Mouse (Mus musculus): ENCODE results near the gene Asb5.

The Asb5 gene

GRCm38 (mm10) chr8:54529382-54530296, at the start of gene Asb5, which contains the start of gene Spcs3:
TSS of gene Asb5 (plus strand) at chr8:54529580.
TSS of gene Spcs3 (minus strand) at chr8:54529998.
- Histone ChIP-seq H3K9me3 (ENCODE audit: low read length) (no peaks in the 10 kb centered on the region), H3K36me3 (ENCODE audit: insufficient read depth, low read length) (peaks cover 30% of the 10 kb centered on the region), H3K27me3 (ENCODE audit: insufficient read depth, low read length) (no peaks in the 10 kb centered on the region), H3K4me1 (replicated peaks; ENCODE audit: low read depth, low read length) (peaks cover 35% of the 10 kb centered on the region), H3K4me3 (replicated peaks; ENCODE audit: low read length) (peak within 1 kb of the TSS; percentile 92)
- TF ChIP-seq NANOG (IDR thresholded peaks at IDR 0.05; ENCODE audit: borderline replicate concordance, low read length), result no peak
- TF ChIP-seq CTCF (conservative IDR thresholded peaks at IDR 0.05; ENCODE audit: low read length), result no peak
- no peak for TF ChIP-seq POU5F1 (IDR thresholded peaks at IDR 0.05; ENCODE audit: borderline replicate concordance, low read length)

GRCm38 (mm10) chr8:54486555-54487273, 42.7 kb upstream of the Asb5 start:
- no peak for TF ChIP-seq NANOG (IDR thresholded peaks at IDR 0.05; ENCODE audit: borderline replicate concordance, low read length)
- no peak for TF ChIP-seq CTCF (conservative IDR thresholded peaks at IDR 0.05; ENCODE audit: low read length)
- TF ChIP-seq POU5F1 (IDR thresholded peaks at IDR 0.05; ENCODE audit: borderline replicate concordance, low read length), result no peak
- H3K36me3 ChIP-seq (ENCODE audit: insufficient read depth, low read length), result no peaks in the 10 kb centered on the region
- H3K27me3 ChIP-seq (ENCODE audit: insufficient read depth, low read length), result no peaks in the 10 kb centered on the region
- H3K9me3 ChIP-seq (ENCODE audit: low read length), result no peaks in the 10 kb centered on the region
- H3K4me1 ChIP-seq (replicated peaks; ENCODE audit: low read depth, low read length), result no peaks in the 10 kb centered on the region
- no peak overlapping the region for H3K4me3 ChIP-seq (replicated peaks; ENCODE audit: low read length)

- no peaks in the 10 kb centered on the region for H3K9me3 ChIP-seq (ENCODE audit: low read length)
- no peak overlapping the region for H3K4me3 ChIP-seq (replicated peaks; ENCODE audit: low read length)
- TF ChIP-seq NANOG (IDR thresholded peaks at IDR 0.05; ENCODE audit: borderline replicate concordance, low read length) (no peak), CTCF (conservative IDR thresholded peaks at IDR 0.05; ENCODE audit: low read length) (no peak), POU5F1 (IDR thresholded peaks at IDR 0.05; ENCODE audit: borderline replicate concordance, low read length) (no peak)
- peaks cover 3% of the 10 kb centered on the region; the same call in 1 of the 2 replicates for H3K27me3 ChIP-seq (ENCODE audit: insufficient read depth, low read length)
- H3K36me3 ChIP-seq (ENCODE audit: insufficient read depth, low read length), result no peaks in the 10 kb centered on the region
- H3K4me1 ChIP-seq (replicated peaks; ENCODE audit: low read depth, low read length), result no peaks in the 10 kb centered on the region
Measured at GRCm38 (mm10) chr8:54488437-54488836, 40.9 kb upstream of the Asb5 start.

GRCm38 (mm10) chr8:54491057-54491690, 38.2 kb upstream of the Asb5 start:
- Histone ChIP-seq H3K4me1 (replicated peaks; ENCODE audit: low read depth, low read length) (no peaks in the 10 kb centered on the region), H3K4me3 (replicated peaks; ENCODE audit: low read length) (no peak overlapping the region)
- no peak for TF ChIP-seq NANOG (IDR thresholded peaks at IDR 0.05; ENCODE audit: borderline replicate concordance, low read length)
- peak; percentile 36 for TF ChIP-seq CTCF (conservative IDR thresholded peaks at IDR 0.05; ENCODE audit: low read length)

GRCm38 (mm10) chr8:54491934-54492333, 37.4 kb upstream of the Asb5 start:
- no peaks in the 10 kb centered on the region for H3K9me3 ChIP-seq (ENCODE audit: low read length)
- no peaks in the 10 kb centered on the region for H3K36me3 ChIP-seq (ENCODE audit: insufficient read depth, low read length)
- peaks cover 3% of the 10 kb centered on the region; the same call in 1 of the 2 replicates for H3K27me3 ChIP-seq (ENCODE audit: insufficient read depth, low read length)
- TF ChIP-seq NANOG (IDR thresholded peaks at IDR 0.05; ENCODE audit: borderline replicate concordance, low read length) (no peak), CTCF (conservative IDR thresholded peaks at IDR 0.05; ENCODE audit: low read length) (no peak), POU5F1 (IDR thresholded peaks at IDR 0.05; ENCODE audit: borderline replicate concordance, low read length) (no peak)
- H3K4me3 ChIP-seq (replicated peaks; ENCODE audit: low read length), result no peak overlapping the region
- H3K4me1 ChIP-seq (replicated peaks; ENCODE audit: low read depth, low read length), result no peaks in the 10 kb centered on the region

More at GRCm38 (mm10) chr8:54491057-54491690, 38.2 kb upstream of the Asb5 start:
- Histone ChIP-seq H3K36me3 (ENCODE audit: insufficient read depth, low read length) (no peaks in the 10 kb centered on the region), H3K9me3 (ENCODE audit: low read length) (no peaks in the 10 kb centered on the region), H3K27me3 (ENCODE audit: insufficient read depth, low read length) (peaks cover 3% of the 10 kb centered on the region; the same call in 1 of the 2 replicates)

GRCm38 (mm10) chr8:54493110-54493509, 36.3 kb upstream of the Asb5 start:
- H3K4me3 ChIP-seq (replicated peaks; ENCODE audit: low read length), result no peak overlapping the region

GRCm38 (mm10) chr8:54493915-54494314, 35.5 kb upstream of the Asb5 start:
- no peak for TF ChIP-seq CTCF (conservative IDR thresholded peaks at IDR 0.05; ENCODE audit: low read length)
- no peak for TF ChIP-seq NANOG (IDR thresholded peaks at IDR 0.05; ENCODE audit: borderline replicate concordance, low read length)
- no peak for TF ChIP-seq POU5F1 (IDR thresholded peaks at IDR 0.05; ENCODE audit: borderline replicate concordance, low read length)
- no peak overlapping the region for H3K4me3 ChIP-seq (replicated peaks; ENCODE audit: low read length)
- no peaks in the 10 kb centered on the region for H3K4me1 ChIP-seq (replicated peaks; ENCODE audit: low read depth, low read length)
- H3K9me3 ChIP-seq (ENCODE audit: low read length), result no peaks in the 10 kb centered on the region
- H3K27me3 ChIP-seq (ENCODE audit: insufficient read depth, low read length), result peaks cover 3% of the 10 kb centered on the region; the same call in 1 of the 2 replicates
- H3K36me3 ChIP-seq (ENCODE audit: insufficient read depth, low read length), result no peaks in the 10 kb centered on the region

More at GRCm38 (mm10) chr8:54493110-54493509, 36.3 kb upstream of the Asb5 start:
- Histone ChIP-seq H3K36me3 (ENCODE audit: insufficient read depth, low read length) (no peaks in the 10 kb centered on the region), H3K9me3 (ENCODE audit: low read length) (no peaks in the 10 kb centered on the region), H3K27me3 (ENCODE audit: insufficient read depth, low read length) (peaks cover 3% of the 10 kb centered on the region; the same call in 1 of the 2 replicates), H3K4me1 (replicated peaks; ENCODE audit: low read depth, low read length) (no peaks in the 10 kb centered on the region)
- TF ChIP-seq CTCF (conservative IDR thresholded peaks at IDR 0.05; ENCODE audit: low read length) (peak; percentile 80), POU5F1 (IDR thresholded peaks at IDR 0.05; ENCODE audit: borderline replicate concordance, low read length) (no peak)

- no peaks in the 10 kb centered on the region for H3K36me3 ChIP-seq (ENCODE audit: insufficient read depth, low read length)
- H3K27me3 ChIP-seq (ENCODE audit: insufficient read depth, low read length), result no peaks in the 10 kb centered on the region
- no peaks in the 10 kb centered on the region for H3K9me3 ChIP-seq (ENCODE audit: low read length)
- TF ChIP-seq NANOG (IDR thresholded peaks at IDR 0.05; ENCODE audit: borderline replicate concordance, low read length) (no peak), POU5F1 (IDR thresholded peaks at IDR 0.05; ENCODE audit: borderline replicate concordance, low read length) (no peak), CTCF (conservative IDR thresholded peaks at IDR 0.05; ENCODE audit: low read length) (no peak)
- H3K4me1 ChIP-seq (replicated peaks; ENCODE audit: low read depth, low read length), result no peaks in the 10 kb centered on the region
- no peak overlapping the region for H3K4me3 ChIP-seq (replicated peaks; ENCODE audit: low read length)
Measured at GRCm38 (mm10) chr8:54503104-54503503, 26.3 kb upstream of the Asb5 start.

Measured in E14TG2a.4 (cell line).